Mouse (Mus musculus) layer of hippocampus, adult 2 months (tissue): Measurements from ENCODE around the gene Olfr74. TPM values are rescaled to one million over a fixed set of nuclear protein-coding genes. Genes with fewer than 3 reads are reported as not detected.
"Not testable (repeated sequence)": the region's sequence is repeated elsewhere in the genome, so short reads cannot be mapped to it uniquely, and the experiment has no call there.

Experiments
- DNase-seq, 2 experiments: peaks; one replicate each; pipeline ENCODE4 v3.0.0; 2022; ENCODE audit warnings: low spot score in 2 of 2
- H3K27ac ChIP-seq: fragments of 200-600 bp; 2 replicates; pipeline ENCODE4 v1.8.1; 2022
- H3K4me3 ChIP-seq: fragments of 200-600 bp; 2 replicates; pipeline ENCODE4 v1.8.1; 2022; ENCODE audit warnings: mild to moderate bottlenecking
- CTCF ChIP-seq: fragments of 200-600 bp; conservative IDR thresholded peaks from 2 replicates; pipeline ENCODE4 v1.8.1; 2022; ENCODE audit warnings: antibody characterized with exemption, mild to moderate bottlenecking, moderate library complexity
- long read RNA-seq, 2 experiments: library from polyadenylated mRNA; stranded (forward); transcript quantifications; one replicate each; pipeline ENCODE4 v2.0.0; 2021; ENCODE audit warnings: borderline mapping rate in 2 of 2
- total RNA-seq, 2 experiments: library from RNA; stranded (reverse); gene quantifications; 2 replicates each; pipeline ENCODE4 v1.2.3; 2021

The Olfr74 gene
- total RNA-seq: not detected
- long read RNA-seq, experiment 1: 0 reads
- long read RNA-seq, experiment 2: 0 reads

- no peak for DNase-seq
- no peak within 1 kb of the TSS for H3K27ac ChIP-seq
- no peak for TF ChIP-seq CTCF
Observed at GRCm38 (mm10) chr2:87974563-87974962, at the start of gene Olfr74. Olfr74 (minus strand) TSS chr2:87974663.

DNA sequence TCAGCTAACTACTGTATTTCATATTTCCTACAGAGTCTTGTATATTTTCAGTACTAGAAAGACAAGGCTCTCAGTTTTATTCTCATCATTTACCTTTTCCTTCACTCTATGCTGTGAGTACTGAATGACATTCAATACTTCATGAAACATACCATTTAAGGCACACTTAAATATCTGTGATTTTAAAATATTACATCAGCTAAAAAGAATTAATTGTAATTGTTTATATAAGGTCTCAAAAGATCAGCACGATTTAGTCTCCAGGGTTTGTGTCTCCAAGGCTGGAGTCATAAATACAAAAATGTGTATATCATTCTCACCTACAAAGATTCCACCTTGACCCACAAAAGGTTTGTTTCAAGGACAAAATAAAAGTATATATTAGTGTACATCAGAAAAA is 48.0 kb upstream of the Olfr74 start, which contains the start of gene Olfr1161:
Olfr1161 (plus strand) TSS at position 301 of the 400 bp plus-strand sequence.
- H3K27ac ChIP-seq, H3K4me3 ChIP-seq, DNase-seq: not testable (repeated sequence)

More at GRCm38 (mm10) chr2:87974563-87974962, at the start of gene Olfr74:
- no peak within 1 kb of the TSS for H3K4me3 ChIP-seq

- TF ChIP-seq CTCF: no peak
- Histone ChIP-seq H3K27ac (no peak within 1 kb of the TSS), H3K4me3 (no peak within 1 kb of the TSS)
- DNase-seq: no peak
Observed at GRCm38 (mm10) chr2:88007515-88008318, 33.3 kb upstream of the Olfr74 start, which contains the start of gene Olfr1160. Olfr1160 (minus strand) TSS chr2:88008268.

DNA sequence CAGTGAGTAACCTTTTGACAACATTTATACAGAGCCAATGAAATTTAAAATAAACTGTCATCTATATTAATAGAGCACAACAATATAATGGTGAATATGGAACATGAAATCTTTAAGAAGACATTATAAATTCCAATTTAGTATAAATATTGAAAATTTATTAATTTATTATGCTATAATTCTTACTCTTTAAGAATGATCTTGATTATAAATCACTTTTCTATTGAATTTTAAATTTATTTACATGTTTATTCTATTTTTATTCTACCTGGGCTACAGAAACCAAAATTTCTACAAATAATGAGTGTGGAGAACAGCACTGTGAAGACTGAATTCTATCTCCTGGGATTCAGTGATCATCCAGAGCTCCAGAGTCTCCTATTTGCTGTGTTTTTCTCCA is 15.3 kb upstream of the Olfr74 start, which contains the start of gene Olfr1158:
Olfr1158 (plus strand) TSS at position 301 of the 400 bp plus-strand sequence.
- DNase-seq: no peak
- no peak within 1 kb of the TSS for H3K27ac ChIP-seq
- TF ChIP-seq CTCF: no peak
- H3K4me3 ChIP-seq: no peak within 1 kb of the TSS

DNA sequence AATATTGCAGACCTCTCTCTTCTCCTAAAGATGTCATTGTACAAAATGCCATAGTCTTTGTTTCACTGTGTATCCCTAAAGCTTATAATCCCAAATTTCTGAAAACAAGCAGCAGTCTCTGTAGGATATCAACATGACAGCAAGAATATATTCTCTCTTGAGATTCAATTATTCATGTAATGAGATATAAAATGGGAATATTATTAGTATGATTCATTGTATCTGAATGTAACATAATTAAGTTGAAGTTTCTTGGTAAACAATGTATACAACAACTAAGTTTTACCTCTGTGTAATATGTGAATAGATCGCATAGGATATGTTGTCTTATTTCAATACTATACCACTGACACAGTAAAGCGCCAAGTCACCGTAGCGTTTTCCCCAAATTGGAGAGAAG is 6.3 kb downstream of the Olfr74 start, which contains the start of gene Olfr1157:
Olfr1157 (minus strand) TSS at position 101 of the 400 bp plus-strand sequence.
- Histone ChIP-seq H3K27ac (no peak within 1 kb of the TSS), H3K4me3 (no peak within 1 kb of the TSS)
- DNase-seq: no peak
- no peak for TF ChIP-seq CTCF

DNA sequence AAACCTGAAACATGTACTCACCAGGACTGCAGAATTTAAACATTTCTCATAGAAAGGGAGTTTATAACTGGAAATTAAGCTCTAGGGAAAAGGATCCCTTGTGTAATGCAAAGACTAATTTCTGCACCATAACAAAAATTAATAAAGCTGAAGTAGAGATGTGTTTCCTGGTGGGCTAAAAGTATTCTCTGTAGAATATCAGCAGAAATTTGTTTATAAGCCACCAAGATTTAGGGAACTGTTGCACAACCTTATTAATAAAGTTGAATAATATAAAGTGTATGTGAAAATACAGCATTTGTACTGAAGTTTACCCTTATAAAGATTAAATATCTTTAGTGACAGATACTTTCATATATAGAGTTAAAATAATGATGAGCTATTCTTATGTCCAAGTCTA is 21.5 kb downstream of the Olfr74 start, which contains the start of gene Olfr1156:
Olfr1156 (minus strand) TSS at position 101 of the 400 bp plus-strand sequence.
- Histone ChIP-seq H3K4me3 (no peak within 1 kb of the TSS), H3K27ac (no peak within 1 kb of the TSS)
- TF ChIP-seq CTCF: no peak
- no peak for DNase-seq

DNA sequence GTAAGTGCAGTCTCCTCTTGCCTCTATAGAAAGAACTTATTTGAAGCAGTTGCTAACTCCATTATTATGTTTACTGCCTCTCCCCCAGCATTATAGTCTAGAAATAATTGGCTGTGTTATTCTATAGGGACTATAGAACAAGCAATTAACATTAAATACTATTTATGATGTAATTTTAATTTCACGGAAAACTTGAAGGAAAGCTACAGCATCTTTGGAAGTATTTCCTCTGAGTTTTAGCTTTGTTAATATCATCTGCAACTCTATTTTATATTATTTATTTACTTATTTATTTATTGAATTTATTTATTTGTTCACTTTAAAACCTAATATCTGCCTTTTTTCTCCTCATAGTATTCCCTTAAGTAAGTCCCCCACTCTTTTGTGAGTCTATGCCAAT is 29.4 kb downstream of the Olfr74 start, which contains the start of gene Olfr1155:
Olfr1155 (minus strand) TSS at position 101 of the 400 bp plus-strand sequence.
- Histone ChIP-seq H3K27ac (no peak within 1 kb of the TSS), H3K4me3 (no peak within 1 kb of the TSS)
- no peak for TF ChIP-seq CTCF
- no peak for DNase-seq

Other genes starting within 250 kb of the Olfr74 start
- gene Olfr1138, start 234.7 kb downstream of the Olfr74 start, total RNA-seq: not detected
- not detected for gene Olfr1140, start 230.9 kb downstream of the Olfr74 start, total RNA-seq
- not detected for gene Olfr1141, start 220.7 kb downstream of the Olfr74 start, total RNA-seq
- gene Olfr152, start 195.2 kb downstream of the Olfr74 start, total RNA-seq: not detected
- not detected for gene Olfr1143, start 174.1 kb downstream of the Olfr74 start, total RNA-seq
- gene Olfr1145, start 164.8 kb downstream of the Olfr74 start, total RNA-seq: not detected
- not detected for gene Olfr1148, start 144.1 kb downstream of the Olfr74 start, total RNA-seq
- not detected for gene Olfr1150-ps1, start 130.7 kb downstream of the Olfr74 start, total RNA-seq
- not detected for gene Olfr1151, start 118.8 kb downstream of the Olfr74 start, total RNA-seq
- not detected for gene Olfr1152, start 108.2 kb downstream of the Olfr74 start, total RNA-seq
- not detected for gene Olfr1153, start 79.7 kb downstream of the Olfr74 start, total RNA-seq
- gene Olfr1154, start 69.5 kb downstream of the Olfr74 start, total RNA-seq: not detected
- gene Olfr1155, start 29.5 kb downstream of the Olfr74 start, total RNA-seq: not detected
- under 1 TPM in 1 of 2 experiments, not detected in 1; 0.15 TPM for gene Olfr1156, start 21.6 kb downstream of the Olfr74 start, total RNA-seq
- not detected for gene Olfr1157, start 6.4 kb downstream of the Olfr74 start, total RNA-seq
- not detected for gene Olfr1158, start 15.4 kb upstream of the Olfr74 start, total RNA-seq
- not detected for gene Olfr1160, start 33.6 kb upstream of the Olfr74 start, total RNA-seq
- not detected for gene Olfr1161, start 48.1 kb upstream of the Olfr74 start, total RNA-seq
- gene Olfr73, start 63.0 kb upstream of the Olfr74 start, total RNA-seq: not detected
- gene Olfr1162, start 76.5 kb upstream of the Olfr74 start, total RNA-seq: not detected
- gene Olfr1163, start 97.2 kb upstream of the Olfr74 start, total RNA-seq: not detected
- gene Olfr1164, start 119.3 kb upstream of the Olfr74 start, total RNA-seq: not detected
- gene Olfr1166, start 153.6 kb upstream of the Olfr74 start, total RNA-seq: not detected
- not detected for gene Olfr1167, start 180.5 kb upstream of the Olfr74 start, total RNA-seq
- gene Olfr1168, start 207.2 kb upstream of the Olfr74 start, total RNA-seq: not detected